Mouse (Mus musculus): ENCODE results near the gene Ptpn11.

Gene Ptpn11

GRCm38 (mm10) chr5:121179077-121179857 lies 11.9 kb downstream of the Ptpn11 start:
- no peak for DNase-seq

DNA sequence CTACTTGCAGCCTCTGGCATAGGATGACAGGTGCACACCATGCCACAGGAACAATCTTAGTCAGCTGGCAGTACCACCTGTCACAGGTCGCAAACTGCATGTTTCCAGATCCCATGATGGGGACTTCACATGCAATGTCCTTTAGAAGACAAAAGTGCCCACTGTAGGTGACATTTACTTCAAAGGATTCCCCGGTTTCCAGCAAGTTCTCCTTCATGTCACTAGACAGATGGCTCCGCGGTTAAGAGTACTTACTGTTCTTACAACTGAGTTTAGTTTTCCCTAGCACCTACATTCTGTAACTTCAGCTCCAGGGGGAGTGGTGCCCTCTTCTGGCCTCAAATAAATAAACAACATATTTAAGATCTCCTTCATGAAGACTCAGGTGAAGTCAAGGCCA lies 18.4 kb downstream of the Ptpn11 start:
- DNase-seq, result peak; percentile 57 to 70

- DNase-seq, result no peak
Observed at GRCm38 (mm10) chr5:121169588-121169987, 21.6 kb downstream of the Ptpn11 start.

- DNase-seq, result no peak
Observed at GRCm38 (mm10) chr5:121166884-121167283, 24.3 kb downstream of the Ptpn11 start.

DNA sequence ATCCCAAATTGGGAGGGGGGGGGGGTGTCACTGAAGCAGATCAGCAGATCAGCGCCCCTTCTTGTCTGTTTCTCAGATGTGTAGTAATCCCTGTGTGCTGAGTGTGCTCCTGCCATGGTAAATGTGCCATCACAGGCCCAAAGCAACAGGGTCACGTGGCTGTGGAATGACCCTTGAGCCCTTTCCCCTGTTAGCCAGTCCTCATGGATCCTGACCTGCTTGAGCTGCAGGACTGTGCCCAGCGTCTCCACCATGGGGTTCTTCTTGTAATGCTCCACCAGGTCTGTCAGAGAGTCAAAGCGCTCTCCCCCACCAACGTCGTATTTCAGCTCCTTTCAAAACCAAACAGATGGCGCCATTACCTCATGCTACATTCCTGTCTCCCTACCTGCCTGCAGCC lies 28.3 kb downstream of the Ptpn11 start:
- no peak for DNase-seq

GRCm38 (mm10) chr5:121162285-121162684 lies 28.9 kb downstream of the Ptpn11 start:
- DNase-seq, result no peak

GRCm38 (mm10) chr5:121158966-121159365 lies 32.2 kb downstream of the Ptpn11 start:
- no peak for DNase-seq

DNA sequence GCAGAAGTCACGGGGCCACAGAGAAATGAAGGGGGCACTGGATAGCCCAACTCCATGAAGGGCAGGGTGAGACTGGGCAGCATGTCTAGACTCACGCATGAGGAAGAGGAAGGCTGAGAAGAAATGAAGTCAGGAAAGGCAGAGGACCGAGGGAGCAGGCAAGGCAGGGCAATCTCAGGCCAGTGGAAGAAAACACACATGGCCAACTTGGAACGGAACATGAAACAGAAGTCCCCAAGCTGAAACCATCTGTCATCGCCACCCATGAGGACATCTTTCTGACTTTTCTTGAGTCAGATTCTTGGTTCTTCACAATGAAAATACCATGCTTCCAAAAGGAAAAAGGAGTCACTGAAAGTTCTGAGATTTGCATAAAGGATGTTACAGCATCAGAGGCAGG lies 33.7 kb downstream of the Ptpn11 start:
- peak; percentile 59 to 67 for DNase-seq

GRCm38 (mm10) chr5:121157017-121157416 lies 34.2 kb downstream of the Ptpn11 start:
- no peak for DNase-seq

DNA sequence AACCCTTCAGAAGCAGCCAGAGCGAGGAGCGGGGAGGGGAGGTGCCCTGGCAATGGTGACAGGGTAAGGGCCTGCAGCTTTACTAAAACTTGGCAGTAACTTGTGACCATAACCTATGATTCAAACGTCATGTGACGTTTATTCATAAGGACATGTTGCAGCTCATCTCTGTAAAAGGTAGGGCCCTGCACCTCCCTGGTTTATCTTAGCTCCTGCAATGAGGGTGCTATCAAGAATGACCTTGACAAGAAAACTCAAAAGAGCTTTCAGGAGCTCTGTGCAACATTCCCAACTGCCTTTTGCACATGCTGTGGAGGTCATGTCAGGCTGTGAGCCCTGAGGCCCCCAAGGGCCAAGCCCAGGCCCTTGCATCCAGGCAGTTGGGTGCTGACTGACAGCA lies 35.1 kb downstream of the Ptpn11 start:
- DNase-seq, result no peak

GRCm38 (mm10) chr5:121150684-121151083 lies 40.5 kb downstream of the Ptpn11 start:
- no peak for DNase-seq

DNA sequence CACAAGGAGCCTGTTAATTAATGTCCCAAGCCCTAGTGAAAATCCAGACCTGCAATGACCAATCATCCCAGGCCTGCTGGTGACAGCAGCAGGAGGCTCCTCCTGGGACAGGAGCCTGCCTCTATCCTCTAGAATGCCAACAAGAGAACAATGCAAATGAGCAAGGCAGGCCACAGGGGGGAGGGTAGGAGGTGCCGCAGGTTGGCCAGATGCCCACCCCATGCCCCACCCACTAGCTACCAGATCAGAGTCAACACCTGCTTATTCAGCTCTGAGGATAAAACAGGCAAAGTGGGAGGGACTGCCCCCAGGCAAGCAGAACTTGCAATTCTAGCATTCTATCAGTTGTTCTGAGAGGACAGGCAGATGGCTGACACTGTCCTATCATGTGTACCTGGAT lies 42.0 kb downstream of the Ptpn11 start:
- no peak for DNase-seq

DNA sequence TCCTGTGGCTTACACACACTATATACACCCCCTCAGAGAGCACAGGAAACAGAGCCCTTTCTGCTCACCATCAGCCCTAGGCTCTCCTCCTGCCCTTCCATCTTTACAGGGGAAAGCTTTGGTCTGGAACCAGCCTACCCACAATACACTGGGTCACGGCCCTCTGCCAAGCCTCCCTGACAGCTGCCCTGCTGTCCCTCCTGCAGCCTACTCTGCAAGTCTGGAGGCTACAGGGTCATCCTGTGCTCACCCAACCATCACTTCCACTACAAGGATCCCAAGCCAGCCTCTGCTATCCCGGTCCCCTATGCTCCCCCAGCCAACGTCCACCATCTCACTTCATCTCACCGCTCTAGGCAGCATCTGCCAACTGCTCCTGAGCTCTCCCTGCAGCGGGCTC lies 44.9 kb downstream of the Ptpn11 start:
- DNase-seq, result peak; percentile 74 to 75

- DNase-seq, result no peak
Observed at GRCm38 (mm10) chr5:121145609-121146008, 45.6 kb downstream of the Ptpn11 start.

DNA sequence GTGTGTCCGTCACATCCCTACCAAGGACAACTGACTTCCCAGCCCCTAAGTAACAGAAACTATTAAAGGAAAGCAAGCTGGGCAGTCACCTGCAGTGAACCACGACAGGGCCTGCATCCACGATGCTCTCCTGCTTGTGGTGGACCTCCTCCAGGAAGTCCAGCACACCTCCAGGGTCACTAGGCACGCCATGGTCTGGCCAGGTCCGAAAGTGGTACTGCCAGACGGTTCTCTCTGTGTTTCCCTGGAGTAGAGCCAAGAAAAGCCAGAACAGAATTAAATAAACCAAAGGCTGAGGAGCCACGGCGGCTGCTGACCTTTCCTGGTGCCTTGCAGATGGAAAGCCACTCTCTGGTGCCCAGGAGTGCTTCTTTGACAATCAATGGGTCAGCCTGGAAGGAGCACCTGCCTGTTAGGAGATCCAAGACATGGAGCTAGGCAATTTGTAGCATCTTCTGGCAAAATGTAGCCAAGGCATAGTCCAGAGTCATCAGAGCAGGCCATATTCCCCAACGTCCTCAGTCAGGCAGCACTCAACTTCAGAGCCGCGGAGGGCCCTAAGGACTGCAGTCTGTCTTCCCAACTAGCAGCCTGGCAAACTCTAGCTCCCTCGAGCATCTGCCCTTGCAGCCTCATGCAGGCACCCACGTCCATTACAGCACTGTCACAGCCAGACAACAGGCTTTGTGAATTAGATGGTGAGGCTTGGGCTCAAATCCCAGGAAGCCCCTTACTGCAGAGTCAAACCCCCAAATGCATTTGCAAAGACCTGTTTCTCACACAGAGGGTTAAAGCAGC lies 46.6 kb downstream of the Ptpn11 start:
- peak; percentile 76 to 85 for DNase-seq

DNA sequence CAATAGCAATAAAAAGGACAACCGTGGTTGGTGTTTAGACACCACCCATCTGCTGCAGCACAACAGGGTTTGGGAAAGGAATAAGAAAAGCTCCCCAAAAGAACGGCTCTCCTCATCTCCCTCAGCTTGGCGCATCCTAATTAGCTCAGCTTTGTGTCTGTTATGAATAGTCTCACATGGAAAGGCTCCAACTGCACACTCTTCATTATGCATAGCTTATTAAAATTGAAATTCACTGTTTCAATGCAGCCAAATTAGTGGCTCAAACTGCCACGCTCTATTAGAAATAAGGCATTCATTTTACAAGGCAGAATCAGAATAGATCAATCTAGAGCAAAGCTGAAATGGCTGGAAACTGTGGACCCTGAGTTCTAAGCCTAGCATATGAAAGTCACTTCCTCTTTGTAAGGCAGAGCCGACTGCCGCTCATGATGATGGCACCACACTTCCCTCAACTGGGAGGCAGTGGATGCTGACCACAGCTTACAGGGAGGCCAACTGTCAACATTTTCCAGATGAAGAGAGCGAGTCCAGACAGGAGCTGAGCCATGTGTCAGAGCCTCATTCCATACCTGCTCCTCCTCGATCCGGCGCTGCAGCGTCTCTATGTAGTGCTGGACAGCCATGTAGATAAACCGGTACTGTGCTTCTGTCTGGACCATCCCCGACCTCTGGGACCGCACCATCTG lies 48.6 kb downstream of the Ptpn11 start:
- no peak for DNase-seq

- no peak for DNase-seq
Observed at GRCm38 (mm10) chr5:121140276-121140675, 50.9 kb downstream of the Ptpn11 start.

- no peak for DNase-seq
Observed at GRCm38 (mm10) chr5:121137125-121137524, 54.1 kb downstream of the Ptpn11 start.

- no peak for DNase-seq
Observed at GRCm38 (mm10) chr5:121131801-121132200, 59.4 kb downstream of the Ptpn11 start.

GRCm38 (mm10) chr5:121129254-121129653 lies 61.9 kb downstream of the Ptpn11 start:
- no peak for DNase-seq

DNA sequence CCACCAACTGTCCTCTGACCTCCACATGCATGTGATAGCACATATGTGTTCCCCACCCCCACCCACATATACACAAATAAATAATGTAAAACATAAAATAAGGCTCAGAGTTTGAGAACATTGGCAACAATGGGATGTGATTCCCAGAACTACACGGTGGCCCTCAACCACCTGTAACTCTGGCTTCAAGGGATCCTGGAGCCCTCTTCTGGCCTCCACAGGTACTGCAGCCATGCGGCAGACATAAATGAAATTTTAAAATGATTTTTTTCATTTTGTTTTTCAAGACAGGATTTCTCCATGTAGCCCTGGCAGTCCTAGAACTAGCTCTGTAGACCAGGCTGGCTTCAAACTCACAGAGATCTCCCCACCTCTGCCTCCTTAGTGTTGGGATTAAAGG lies 65.1 kb downstream of the Ptpn11 start:
- no peak for DNase-seq

GRCm38 (mm10) chr5:121125563-121125962 lies 65.6 kb downstream of the Ptpn11 start:
- no peak for DNase-seq
